Mouse (Mus musculus): ENCODE data around the gene 5730455P16Rik.
"Not testable (repeated sequence)": the region's sequence is repeated elsewhere in the genome, so short reads cannot be mapped to it uniquely, and the experiment has no call there.

5730455P16Rik gene

DNA sequence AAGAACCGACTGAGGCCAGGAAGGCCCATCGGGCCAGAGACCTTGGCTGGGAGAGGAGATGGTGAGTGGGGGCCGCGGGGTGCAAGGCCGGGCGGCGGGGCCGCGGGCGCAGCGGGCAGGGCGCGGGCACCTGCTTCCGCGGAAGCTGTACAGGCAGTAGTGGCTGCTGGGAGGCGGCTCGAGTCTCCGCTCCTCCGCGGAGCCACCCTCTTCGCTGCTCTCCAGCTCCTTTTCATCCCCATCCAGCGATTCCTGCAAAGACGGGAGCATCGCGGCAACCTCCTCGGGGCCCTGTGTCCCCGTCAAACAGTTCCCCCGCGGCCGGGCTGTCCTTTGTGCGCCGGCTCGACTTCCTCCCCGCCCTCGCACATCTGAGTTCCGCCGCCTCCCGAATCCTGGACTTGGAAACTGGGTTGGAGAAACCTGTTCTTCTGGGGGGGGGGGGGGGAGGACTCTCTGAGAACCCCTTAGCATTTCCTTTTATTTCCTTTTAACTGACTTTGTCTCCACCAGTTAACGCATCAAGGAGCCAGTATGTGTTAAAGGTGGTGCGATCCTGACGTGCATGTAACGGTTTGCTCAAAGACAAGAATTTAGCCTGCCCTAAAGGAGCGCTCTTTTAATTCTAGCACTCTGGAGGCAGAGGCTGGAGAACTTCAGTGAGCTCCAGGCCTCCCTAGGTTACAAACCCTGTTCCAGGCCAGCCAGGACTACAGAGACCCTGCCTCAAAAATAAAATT is at the start of gene 5730455P16Rik:
Gene 5730455P16Rik, minus strand, starts transcription at position 323 of the 740 bp plus-strand sequence.
- peak; percentile 88 for DNase-seq

DNA sequence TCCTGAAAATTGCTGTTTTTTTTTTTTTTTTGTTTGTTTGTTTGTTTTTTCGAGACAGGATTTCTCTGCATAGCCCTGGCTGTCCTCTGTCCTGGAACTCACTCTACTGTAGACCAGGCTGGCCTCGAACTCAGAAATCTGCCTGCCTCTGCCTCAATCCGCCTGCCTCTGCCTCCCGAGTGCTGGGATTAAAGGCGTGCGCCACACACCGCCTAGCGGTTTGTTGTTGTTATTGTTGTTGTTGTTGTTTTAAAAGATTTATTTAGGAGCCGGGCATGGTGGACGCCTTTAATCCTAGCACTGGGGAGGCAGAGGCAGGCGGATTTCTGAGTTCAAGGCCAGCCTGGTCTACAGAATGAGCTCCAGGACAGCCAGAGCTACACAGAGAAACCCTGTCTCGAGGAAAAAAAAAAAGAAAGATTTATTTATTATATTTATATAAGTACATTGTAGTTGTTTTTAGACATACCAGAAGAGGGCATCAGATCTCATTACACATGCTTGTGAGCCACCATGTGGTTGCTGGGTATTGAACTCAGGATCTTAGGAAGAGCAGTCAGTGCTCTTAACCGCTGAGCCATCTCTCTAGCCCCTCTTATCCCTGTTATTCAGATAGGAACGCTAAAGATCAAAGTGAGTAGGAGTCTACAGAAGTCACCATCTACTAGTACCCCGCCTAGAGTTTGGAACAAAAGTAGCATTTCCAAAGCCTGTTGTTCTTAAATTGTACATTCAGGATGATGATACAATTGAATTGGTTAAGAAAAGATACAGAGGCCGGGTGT is 48.4 kb upstream of the 5730455P16Rik start:
- not testable (repeated sequence) for DNase-seq

DNA sequence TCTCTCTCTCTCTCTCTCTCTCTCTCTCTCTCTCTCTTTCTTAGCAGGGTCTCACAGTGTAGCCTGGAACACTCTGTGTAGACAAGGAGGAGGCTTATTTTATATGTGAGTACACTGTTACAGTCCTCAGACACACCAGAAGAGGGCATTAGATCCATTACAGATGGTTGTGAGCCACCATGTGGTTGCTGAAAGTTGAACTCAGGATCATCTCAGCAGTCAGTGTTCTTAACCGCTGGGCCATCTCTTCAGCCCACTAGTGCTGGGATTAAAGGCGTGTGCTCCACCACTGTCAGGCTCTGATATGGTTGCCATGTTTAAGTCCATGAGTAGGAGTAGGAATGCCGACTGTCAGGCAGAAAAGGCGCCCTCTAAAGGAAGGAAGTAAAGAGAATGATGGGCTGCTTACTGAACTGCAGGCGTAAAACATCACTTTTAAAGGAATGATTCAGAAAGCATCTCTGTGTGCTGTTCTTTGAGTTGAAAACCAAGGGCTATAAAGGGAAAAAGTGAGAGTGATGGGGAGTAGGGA is 47.5 kb upstream of the 5730455P16Rik start:
- DNase-seq = no peak

DNA sequence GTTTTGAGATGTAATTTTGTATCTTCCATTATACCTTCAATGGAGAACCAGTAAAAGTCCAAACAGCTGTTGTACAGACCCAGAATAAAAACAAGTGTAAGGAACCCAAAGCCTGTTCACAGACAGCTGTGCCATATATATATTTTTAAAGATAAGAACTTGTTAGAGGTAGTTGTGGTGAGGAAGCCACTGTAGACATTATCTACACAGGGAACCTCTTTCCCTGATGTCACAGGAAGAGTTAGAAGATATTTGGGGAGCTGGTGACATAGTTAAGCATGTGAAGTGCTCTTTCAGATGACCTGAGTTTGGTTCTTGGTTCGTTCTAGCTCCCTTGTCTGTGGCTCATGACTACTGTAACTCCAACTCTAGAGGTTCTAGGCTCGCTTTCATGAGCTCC is 46.9 kb upstream of the 5730455P16Rik start:
- DNase-seq = no peak

DNA sequence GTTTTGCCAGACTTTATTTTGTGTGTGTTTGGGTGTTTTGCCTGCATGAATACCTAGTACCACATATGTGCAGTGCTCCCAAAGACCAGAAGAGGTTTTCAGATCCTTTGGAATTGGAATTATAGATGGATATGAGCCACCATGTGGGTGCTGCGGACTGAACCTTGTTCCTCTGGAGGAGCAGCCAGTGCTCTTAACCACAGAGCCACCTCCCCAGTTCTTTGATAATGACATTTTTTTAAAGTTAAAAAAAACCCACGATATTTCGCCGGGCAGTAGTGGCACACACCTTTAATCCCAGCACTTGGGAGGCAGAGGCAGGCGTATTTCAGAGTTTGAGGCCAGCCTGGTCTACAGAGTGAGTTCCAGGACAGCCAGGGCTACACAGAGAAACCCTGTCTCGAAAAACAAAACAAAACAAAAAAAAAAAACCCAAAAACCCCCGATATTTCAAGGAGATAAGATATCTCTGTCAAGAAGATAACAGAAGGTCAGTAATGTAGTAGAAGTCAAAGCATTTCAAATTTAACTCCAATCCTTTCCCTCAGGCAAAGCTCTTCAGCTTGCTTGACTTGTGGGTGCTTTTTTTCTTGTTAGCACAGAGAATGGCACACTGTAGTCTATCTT is 43.7 kb upstream of the 5730455P16Rik start:
- DNase-seq = no peak

DNA sequence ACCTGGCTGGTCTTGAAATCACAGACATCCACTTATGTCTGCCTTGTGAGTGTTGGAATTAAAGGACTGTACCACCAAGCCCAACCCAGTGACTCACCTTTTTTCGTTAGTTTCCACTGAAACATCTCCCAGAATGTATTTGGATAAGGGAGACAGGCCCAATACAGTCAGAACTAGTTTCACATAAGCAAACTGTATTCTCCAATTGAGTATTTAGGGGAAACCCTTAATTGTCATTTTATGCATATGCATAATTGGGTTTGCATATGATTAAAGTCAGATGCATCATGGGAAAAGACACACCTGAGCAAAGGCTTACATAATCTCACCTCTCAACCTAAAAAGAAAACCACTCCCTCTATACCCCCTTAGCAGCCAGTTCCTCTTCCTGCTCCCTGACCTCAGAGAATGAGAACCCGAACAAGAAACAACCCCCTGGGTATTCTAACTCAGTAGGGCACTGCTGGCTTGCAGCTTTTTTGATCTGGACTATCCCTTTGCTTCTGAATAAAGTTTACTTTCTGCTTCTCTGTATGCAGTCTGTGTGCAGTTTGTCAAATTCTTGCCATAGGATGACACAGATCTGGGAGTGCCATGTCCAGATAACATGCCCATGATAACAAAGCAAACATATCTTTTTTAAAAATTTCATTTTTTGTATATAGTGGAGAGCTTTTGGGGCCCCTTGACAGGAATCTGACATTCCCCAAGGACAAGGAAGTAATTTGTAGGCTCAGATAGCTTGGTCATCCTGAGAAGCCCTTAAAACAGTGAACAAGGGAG is 42.6 kb upstream of the 5730455P16Rik start:
- no peak for DNase-seq

DNA sequence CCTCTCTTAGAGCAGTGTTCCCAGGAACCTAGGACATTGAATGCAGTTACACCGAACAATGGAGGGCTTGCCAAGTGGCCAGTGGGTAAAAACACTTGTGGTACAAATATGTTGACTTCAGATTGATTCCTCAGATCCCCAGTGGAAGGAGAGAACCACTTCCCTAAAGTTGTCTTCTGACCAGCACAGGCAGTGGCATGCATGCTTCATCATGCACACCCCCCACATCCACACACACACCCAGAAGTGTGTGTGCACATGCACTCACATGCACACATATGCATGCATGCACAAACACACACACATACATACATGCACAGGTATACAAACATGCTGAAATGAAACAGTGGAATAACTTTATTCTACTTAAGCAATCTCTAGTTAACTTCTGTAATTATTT is 41.9 kb upstream of the 5730455P16Rik start:
- no peak for DNase-seq

DNA sequence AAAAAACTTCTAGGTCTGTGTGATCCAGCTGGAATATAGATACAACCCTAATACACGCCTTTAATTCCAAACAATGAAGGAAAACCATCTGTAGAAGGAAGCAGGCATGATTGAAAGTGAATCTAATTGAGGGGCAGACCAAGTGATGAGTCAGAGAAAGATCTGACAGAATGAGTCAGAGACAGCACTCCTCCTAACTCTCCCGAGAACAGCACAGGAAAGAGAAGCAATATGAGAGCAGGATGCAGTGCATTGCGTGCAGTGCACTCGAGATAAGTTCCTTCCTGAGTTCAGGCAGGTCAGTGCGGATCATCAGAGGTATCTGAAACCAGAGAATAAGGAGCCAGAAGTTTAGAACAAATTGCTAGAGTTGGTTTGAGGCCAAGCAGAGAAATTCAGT is 39.3 kb upstream of the 5730455P16Rik start:
- no peak for DNase-seq

DNA sequence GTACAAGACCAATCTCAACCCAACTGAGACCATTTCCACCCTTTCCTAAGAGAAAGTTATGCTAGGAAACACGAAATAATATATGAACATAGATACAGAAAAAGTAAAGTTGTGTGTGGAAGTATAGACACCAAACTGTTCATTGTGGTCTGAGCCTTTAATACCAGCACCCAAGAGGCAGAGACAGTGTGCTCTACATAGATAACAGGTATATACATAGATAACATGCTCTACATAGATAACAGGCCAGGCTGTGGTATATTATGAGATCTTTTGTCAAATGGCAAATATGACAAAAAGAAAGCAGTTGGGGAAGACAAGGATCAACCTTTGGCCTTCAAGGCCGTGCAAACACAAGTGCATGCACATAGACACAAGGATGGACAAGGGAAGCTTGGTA is 32.5 kb upstream of the 5730455P16Rik start:
- no peak for DNase-seq

DNA sequence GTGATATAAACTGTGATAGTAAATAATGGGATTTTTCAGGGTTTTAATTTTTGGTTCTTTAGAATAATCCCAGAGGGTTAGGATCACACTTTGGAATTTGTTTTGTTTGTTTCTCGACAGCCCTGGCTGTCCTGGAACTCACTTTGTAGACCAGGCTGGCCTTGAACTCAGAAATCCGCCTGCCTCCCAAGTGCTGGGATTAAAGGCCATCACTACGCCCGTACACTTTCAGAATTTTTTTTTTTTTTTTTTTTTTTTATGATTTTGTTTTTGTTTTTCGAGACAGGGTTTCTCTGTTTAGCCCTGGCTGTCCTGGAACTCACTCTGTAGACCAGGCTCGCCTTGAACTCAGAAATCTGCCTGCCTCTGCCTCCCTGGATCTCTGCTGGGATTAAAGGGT is 30.0 kb upstream of the 5730455P16Rik start:
- DNase-seq = not testable (repeated sequence)

DNA sequence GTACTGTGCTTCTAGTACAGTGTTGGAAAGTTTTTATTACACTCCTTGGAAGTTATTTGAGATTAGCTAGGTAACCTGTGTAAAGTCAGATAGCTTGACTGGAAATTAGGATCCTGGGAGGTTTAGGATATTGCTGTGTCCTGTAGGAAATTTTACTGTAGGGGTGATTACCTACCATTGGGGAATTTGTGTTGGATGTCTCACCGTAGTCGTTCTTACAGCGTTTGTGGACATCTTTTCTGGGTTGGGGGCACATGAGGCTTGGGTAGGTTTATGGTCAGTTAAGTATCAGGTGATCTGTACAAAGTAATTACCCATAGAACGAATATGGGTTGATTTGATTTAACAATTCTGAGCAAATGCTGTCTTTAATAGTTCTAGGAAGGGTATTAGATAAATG is 18.8 kb upstream of the 5730455P16Rik start:
- no peak for DNase-seq

DNA sequence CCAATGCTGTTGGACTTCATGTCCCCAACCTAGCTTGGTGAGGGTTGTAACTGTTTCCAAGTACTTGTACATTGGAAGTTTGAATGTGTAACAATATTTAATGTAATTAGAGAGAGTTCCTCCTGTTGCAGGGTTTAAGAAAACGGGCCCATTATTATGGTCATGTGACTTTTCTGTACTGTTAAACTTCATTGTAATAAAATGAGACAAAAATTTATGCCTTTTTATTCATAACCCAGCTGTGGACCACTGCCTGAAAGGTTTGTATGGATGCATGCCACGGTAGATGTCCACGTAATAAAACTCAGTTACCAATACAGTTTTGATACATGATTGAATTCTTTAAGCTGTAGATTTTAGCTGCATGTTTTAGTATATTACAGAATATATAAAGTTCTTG is 18.1 kb upstream of the 5730455P16Rik start:
- no peak for DNase-seq

DNA sequence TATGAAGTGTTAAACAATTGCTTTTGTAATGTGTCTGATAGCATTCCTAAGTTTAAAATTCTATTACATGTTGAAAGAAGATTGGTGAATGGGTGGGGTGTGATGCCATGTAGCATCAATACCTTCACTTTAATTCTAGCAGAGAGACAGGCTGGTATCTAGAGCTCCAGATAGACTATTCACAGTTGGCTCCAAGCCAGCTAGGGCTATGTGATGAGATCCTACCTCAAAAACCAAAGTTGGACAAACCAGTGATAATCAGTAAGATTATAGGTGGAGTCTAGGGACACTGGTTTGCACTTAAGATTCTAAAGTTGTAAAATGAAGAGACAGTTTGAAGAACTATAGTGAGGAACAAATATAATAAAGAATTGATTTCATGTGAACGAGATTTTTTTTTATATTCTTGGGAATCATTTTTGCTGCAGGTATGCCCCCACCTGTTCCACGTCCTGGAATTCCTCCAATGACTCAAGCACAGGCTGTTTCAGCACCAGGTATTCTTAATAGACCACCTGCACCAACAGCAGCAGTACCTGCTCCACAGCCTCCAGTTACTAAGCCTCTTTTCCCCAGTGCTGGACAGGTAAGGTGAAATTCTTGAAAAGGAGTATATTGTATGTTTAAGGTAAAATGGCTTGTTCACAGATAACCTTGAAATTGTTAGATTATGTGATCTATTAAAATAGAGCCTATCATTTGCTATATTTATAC is 13.7 kb upstream of the 5730455P16Rik start:
- no peak for DNase-seq

DNA sequence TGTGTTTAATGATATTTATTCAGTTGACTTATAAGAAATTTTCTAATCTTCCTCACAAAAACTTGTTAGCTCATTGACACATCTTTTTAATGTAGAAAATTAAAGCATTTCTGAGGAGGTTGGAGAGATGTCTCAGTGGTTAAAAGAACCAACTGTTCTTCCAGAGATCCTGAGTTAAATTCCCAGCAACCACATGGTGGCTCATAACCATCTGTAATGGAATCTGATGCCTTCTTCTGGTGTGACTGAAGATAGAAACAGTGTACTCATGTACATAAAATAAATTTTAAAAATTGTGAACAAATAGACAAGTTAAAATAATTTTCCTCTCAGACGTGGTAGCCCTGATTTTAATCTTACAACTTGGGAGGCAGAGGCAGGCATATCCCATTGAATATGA is 12.1 kb upstream of the 5730455P16Rik start:
- DNase-seq = no peak

DNA sequence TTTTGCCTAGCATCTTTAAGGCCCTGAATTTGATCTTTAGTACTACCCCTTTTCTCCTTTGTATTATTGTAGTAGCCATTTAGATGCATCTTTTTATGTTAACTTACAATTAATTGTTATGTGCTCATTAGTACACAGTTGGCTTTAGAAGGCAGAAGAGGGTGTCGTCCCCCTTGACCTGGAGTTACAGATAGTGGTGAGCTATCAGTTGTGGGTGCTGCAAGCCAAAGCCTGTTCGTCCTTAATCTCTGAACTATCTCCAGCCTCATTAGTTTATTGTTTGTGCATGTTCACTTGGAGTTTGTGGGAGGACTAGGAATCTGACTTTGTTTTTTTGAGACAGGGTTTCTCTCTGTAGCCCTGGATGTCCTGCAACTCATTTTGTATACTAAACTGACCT is 9.0 kb upstream of the 5730455P16Rik start:
- DNase-seq = no peak

DNA sequence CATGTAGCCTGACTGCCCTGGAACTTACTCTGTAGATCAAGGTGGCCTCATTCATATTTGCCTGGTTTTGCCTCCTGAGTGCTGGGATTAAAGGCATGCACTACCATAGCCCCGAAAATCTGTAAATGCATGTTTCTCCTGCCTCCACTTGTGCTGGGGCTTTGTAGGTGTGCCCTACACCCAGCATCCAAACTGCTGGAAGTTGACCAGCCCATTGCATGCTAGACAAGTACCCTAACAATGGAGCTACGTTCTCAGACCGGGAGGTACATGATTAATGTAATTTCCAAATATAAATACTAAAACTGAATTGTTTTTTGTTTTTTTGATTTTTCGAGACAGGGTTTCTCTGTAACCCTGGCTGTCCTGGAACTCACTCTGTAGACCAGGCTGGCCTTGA is 7.2 kb upstream of the 5730455P16Rik start:
- no peak for DNase-seq

DNA sequence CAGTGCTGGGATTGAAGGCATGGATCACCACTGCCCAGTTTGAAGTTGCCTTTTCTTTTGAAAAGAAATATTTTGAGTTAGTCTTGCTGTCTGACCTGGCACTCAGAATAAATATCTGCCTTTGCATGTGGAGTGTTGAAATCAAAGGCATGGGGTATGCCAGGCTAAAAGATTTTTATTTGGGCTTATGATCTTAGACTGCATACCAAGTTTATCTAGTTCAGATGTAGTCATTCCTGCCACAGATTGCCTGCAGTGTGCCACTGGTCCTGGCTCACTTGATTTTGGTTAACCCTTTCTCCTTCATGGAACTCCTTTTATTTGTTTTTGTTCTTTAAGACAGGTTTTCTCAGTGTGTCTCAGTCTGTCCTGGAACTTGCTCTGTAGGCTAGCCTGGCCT is 6.6 kb upstream of the 5730455P16Rik start:
- no peak for DNase-seq

DNA sequence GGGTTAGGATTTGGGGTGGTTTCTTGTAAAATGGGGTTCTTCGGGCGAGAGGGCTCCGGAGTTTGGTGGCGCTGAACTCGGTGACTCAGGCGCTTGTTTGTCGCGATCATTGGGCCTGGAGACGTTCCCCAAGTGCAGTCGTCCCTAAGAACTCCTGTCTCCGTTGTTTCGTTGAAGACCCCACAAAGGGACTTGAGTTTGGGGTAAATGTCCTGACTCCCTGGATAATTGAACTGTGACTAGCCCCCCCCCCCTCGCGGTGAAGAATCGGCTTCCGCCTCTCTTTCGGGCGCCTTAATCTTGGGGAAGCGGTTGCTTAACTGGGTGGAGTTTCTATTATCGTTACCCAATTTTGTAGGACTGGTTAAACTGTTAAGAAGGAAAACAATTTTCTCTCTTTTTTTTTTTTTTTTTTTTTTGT is 5.8 kb upstream of the 5730455P16Rik start:
- no peak for DNase-seq

DNA sequence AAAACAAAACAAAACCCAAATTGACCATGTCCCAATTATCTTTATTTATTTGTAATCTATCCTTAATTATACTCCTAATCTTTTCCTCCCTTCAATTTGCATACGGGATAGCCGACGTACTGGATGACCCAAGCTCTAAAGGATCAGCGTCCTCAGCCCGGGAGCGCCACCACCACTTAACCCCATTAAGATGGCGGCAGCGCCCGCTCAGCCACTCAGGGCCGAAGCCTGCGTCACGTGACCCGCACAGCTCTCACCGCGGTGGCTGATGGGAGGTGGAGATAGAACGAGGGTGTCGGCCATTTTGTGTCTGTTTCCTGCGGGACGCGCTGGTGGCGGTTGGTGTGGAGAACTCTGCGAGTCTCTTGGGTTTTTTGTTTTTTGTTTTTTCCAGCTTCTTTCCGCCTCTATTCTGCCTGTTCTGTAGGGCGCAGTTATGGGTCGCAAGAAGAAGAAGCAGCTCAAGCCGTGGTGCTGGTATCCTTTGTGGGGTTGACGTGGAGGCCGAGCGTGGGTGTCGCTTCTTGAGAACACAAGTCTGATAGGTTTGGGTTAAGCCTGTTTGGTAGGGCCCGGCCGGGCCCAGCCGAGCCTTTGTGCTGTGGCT is 5.3 kb upstream of the 5730455P16Rik start, which contains the start of gene Zfp207:
Gene Zfp207, plus strand, starts transcription at position 261 of the 607 bp plus-strand sequence.
- peak; percentile 99 for DNase-seq

DNA sequence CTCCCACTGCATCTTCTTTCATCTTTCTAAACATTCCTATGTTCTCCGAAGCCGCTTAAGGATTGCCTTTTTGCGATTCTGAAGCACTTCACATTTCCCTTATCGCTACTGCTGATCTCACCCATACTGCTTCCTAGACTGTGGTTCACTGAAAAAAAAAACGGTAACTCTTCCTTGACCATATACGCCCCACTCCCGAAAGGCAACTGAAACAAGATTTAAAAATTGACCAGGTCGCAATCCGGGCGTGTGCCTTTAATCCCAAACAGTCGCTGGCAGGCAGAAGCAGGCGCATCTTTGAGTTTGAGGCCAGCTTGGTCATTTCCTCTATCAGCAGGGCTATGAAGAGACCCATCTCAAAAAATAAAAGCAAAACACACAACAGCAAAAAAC is 4.8 kb upstream of the 5730455P16Rik start:
- DNase-seq = no peak

DNA sequence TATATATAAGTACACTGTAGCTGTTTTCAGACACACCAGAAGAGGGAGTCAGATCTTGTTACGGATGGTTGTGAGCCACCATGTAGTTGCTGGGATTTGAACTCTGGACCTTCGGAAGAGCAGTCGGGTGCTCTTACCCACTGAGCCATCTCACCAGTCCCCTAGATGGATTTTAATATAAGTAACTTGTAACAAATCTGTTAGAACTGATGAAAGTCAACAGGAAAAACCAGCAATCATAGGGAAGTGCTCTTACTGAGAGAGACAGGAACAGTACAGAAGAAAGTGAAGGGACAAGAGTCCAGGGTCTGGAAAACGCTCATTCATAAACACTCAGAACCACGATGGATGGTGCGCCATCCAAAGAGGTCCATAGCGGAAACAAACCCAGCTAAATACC is 1.4 kb upstream of the 5730455P16Rik start:
- DNase-seq = not testable (repeated sequence)

Data from kidney, postnatal 14 days (tissue).